Mouse (Mus musculus): ENCODE data around the gene Tcirg1.

DNA sequence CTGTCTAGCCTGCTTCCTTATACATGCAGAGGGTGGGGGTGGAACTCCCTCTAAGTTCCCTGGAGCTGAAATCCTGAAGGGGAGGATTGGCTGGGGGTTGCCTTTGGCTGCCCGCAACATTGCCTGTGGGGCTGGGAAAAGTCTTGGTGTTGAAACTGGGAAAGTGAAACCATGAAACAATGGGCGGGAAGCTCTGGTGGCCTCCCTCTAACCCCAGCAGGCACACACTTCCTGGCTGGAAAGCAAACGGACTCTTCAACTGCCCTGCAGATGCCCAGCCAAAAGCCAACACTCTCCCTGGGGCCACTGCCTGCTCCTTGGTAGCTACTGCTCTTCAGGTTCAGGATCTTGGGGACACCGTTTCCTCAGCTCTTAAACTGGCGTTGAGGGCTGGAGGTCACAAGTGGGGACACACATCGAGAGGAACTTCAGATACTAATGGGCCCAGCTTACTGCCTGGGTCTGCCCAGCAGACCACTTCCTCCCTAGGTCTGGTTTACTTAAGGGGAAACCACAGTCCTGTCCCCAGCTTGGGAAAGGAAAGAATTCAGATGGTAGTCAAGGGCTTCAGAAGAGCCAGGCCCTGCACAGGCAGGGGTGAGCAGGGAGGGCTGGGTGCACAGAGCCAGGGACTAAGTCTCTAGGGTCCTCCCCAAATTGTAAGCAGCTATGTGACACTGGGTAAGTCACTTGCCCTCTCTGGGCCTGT, 1.5 kb downstream of the Tcirg1 start:
- TF ChIP-seq EP300 (IDR thresholded peaks at IDR 0.05; ENCODE audit: low read depth), result no peak
- no peak for TF ChIP-seq CTCF (IDR thresholded peaks at IDR 0.05; ENCODE audit: low read depth)

Measured in heart, postnatal 0 days (tissue).